Mouse (Mus musculus) intestine, embryonic 15.5 days (tissue): ENCODE results near the gene Mageh1. TPM values are rescaled to one million over a fixed set of nuclear protein-coding genes. Genes with fewer than 3 reads are reported as not detected.

Experiments used
- polyA plus RNA-seq: library from polyadenylated mRNA; unstranded; fragments of >200 nt; fragmentation: Nextera tagmentation; extraction: Ambion mirVana; gene quantifications from 2 replicates; pipeline ENCODE4 v1.2.1, GENCODE M21; 2015

Mageh1 gene
- polyA plus RNA-seq, 1 experiment from 2014 or later = 39.9 TPM

Other genes starting within 250 kb of the Mageh1 start
- gene Usp51, start 31.1 kb downstream of the Mageh1 start, polyA plus RNA-seq = 0.73 and 0.91 TPM in 2 replicates
- not detected in 2 replicates for gene Foxr2, start 81.2 kb upstream of the Mageh1 start, polyA plus RNA-seq
- gene Rragb, start 102.4 kb upstream of the Mageh1 start, polyA plus RNA-seq = 1.5 and 1.7 TPM in 2 replicates
- 0.49 and 0.54 TPM in 2 replicates for gene Klf8, start 199.9 kb upstream of the Mageh1 start, polyA plus RNA-seq